Mouse (Mus musculus) adrenal gland, postnatal 0 days (tissue): Measurements from ENCODE around the gene Gm3005. TPM values are rescaled to one million over a fixed set of nuclear protein-coding genes. Genes with fewer than 3 reads are reported as not detected.

Experiments used
- polyA plus RNA-seq: library from polyadenylated mRNA; unstranded; fragments of >200 nt; fragmentation: Nextera tagmentation; extraction: Ambion mirVana; gene quantifications from 2 replicates; pipeline ENCODE4 v1.2.1, GENCODE M21; 2015

Gm3005 gene
- 0.29 and 0.44 TPM in 2 replicates for polyA plus RNA-seq

DNA sequence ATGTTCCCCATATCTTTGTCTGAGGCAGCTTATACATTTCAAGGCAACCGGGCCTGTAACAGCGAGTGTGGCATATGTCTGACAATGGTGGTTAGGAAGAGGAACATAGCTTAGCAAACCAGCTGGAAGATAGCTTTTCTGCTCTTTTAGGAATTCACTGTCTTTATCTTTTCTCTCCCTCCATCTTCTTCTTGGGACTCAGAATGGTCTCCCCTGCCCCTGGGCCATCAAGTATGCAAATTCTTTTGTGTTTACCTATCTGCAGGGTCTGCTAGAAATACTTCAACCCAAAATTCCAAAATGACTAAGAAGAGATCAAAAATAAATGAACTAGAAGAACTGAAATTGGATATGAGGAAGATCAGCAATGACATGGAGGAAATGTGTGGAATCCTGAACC lies at the start of gene Gm3005:
Gene Gm3005 (plus strand): TSS at position 301 of the 400 bp plus-strand sequence.

GRCm38 (mm10) chr14:3394793-3395192 lies 33.1 kb upstream of the Gm3005 start, which contains the start of gene Gm10413:
Gene Gm10413 (plus strand): TSS chr14:3395093.

GRCm38 (mm10) chr14:3412314-3412713 lies 15.6 kb upstream of the Gm3005 start, which contains the start of gene Gm10409:
Gene Gm10409 (plus strand): TSS chr14:3412614.

DNA sequence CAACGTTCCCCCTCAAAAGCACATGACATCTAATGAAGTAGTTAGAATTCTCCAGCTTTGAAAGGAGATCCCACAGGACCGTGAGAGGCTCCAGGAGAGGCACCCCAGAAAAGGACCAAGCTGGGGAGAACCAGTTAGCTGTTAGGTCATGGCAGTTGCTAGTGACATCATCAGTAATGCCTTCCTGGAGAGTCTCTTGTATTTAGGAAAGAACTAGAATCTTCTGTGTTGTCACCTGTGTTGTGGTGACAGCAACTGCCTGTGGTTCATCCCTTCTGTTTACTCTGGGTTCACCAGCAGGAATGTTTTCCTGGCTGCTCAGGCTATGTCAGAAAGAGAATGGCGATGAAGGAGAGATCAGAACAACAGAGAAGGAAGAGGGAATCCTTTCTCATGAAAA lies 21.2 kb downstream of the Gm3005 start, which contains the start of gene Gm10408:
Gene Gm10408 (plus strand): TSS at position 301 of the 400 bp plus-strand sequence.

DNA sequence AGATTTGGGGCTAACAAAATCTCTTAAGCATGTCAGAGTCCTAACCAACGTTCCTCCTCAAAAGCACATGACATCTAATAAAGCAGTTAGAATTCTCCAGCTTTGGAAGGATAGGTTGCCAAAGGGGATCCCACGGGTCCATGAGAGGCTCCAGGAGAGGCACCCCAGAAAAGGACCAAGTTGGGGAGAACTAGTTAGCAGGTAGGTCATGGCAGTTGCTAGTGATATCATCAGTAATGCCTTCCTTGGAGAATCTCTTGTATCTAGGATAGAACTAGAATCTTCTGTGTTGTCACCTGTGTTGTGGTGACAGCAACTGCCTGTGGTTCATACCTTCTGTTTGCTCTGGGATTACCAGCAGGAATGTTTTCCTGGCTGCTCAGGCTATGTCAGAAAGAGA lies 206.3 kb downstream of the Gm3005 start, which contains the start of gene Gm3012:
Gene Gm3012 (plus strand): TSS at position 301 of the 400 bp plus-strand sequence.

Other genes with a start within 250 kb of the Gm3005 start
- gene Gm5795, start 239.8 kb upstream of the Gm3005 start, polyA plus RNA-seq = not detected in 2 replicates
- 2.1 and 4.6 TPM in 2 replicates for gene D830030K20Rik, start 219.6 kb upstream of the Gm3005 start, polyA plus RNA-seq
- not detected in 2 replicates for gene Gm2956, start 95.5 kb upstream of the Gm3005 start, polyA plus RNA-seq
- gene Gm10413, start 33.0 kb upstream of the Gm3005 start, polyA plus RNA-seq = not detected in 2 replicates
- gene Gm10409, start 15.5 kb upstream of the Gm3005 start, polyA plus RNA-seq = 0.47 and 1.3 TPM in 2 replicates
- gene Gm10408, start 21.3 kb downstream of the Gm3005 start, polyA plus RNA-seq = not detected in 2 replicates
- gene Gm3012, start 206.4 kb downstream of the Gm3005 start, polyA plus RNA-seq = not detected in 2 replicates
- gene Gm3020, start 223.9 kb downstream of the Gm3005 start, polyA plus RNA-seq = 0.47 and 1.3 TPM in 2 replicates